Mouse (Mus musculus) spleen, adult 2 months (tissue): Measurements from ENCODE around the gene Efemp1. TPM values are rescaled to one million over a fixed set of nuclear protein-coding genes. Genes with fewer than 3 reads are reported as not detected.

Source experiments
- DNase-seq, 2 experiments: peaks; one replicate each; pipeline versions ENCODE4 v3.0.0 to v3.0.0-alpha.2; 2012 to 2021; ENCODE audit warnings: low spot score in 2 of 2, low read depth in 1 of 2
- H3K27ac ChIP-seq: fragments of 200-500 bp; 2 replicates; pipeline ENCODE4 v1.5.1; 2012; ENCODE audit warnings: low read length, inconsistent platforms; ENCODE audit not compliant: insufficient read depth
- H3K27me3 ChIP-seq: fragments of 200-500 bp; 2 replicates; pipeline ENCODE4 v1.6.1; 2012; ENCODE audit warnings: mild to moderate bottlenecking, moderate library complexity, low read length, inconsistent platforms; ENCODE audit not compliant: control insufficient read depth, insufficient read depth
- H3K36me3 ChIP-seq: fragments of 200-500 bp; 2 replicates; pipeline ENCODE4 v1.6.1; 2012; ENCODE audit warnings: mild to moderate bottlenecking, low read length, inconsistent platforms; ENCODE audit not compliant: control insufficient read depth, insufficient read depth
- H3K4me1 ChIP-seq: fragments of 200-500 bp; 2 replicates; pipeline ENCODE4 v1.6.1; 2011; ENCODE audit warnings: inconsistent platforms; ENCODE audit not compliant: control insufficient read depth, insufficient read depth, insufficient read length
- H3K4me3 ChIP-seq: fragments of 200-500 bp; 2 replicates; pipeline ENCODE4 v1.5.1; 2011; ENCODE audit warnings: mild to moderate bottlenecking, inconsistent platforms; ENCODE audit not compliant: insufficient read depth, insufficient read length; ENCODE audit errors: extremely low read depth
- CTCF ChIP-seq: fragments of 200-500 bp; IDR thresholded peaks from 2 replicates; pipeline ENCODE4 v1.5.1; 2011; ENCODE audit warnings: mild to moderate bottlenecking, inconsistent platforms; ENCODE audit not compliant: insufficient read depth, insufficient read length, insufficient replicate concordance; ENCODE audit errors: extremely low read depth
- POLR2A ChIP-seq: fragments of 200-500 bp; IDR thresholded peaks from 2 replicates; pipeline ENCODE4 v1.6.1; 2011; ENCODE audit warnings: low read depth, low read length, inconsistent platforms
- WGBS: fragments of 180-500 bp; shearing (Covaris S2); methylation state at CpG from one replicate; pipeline ENCODE4 v1.1.7; 2018; 5-methylcytosine and 5-hydroxymethylcytosine counted together
- polyA plus RNA-seq: library from polyadenylated mRNA; depleted of rRNA; stranded (reverse); fragments of >200 nt; gene quantifications from 2 replicates; pipeline ENCODE4 v1.2.3, GENCODE M21; 2012

Efemp1 gene
- polyA plus RNA-seq, 1 experiment, result 5.2 TPM

GRCm38 (mm10) chr11:28912469-28913138 lies 59.6 kb downstream of the Efemp1 start:
- H3K36me3 ChIP-seq, result no peaks in the 10 kb centered on the region
- H3K4me3 ChIP-seq, result no peak overlapping the region
- WGBS, result 83% methylated on average over 3 of the region's 3 CpGs
- H3K27me3 ChIP-seq, result no peaks in the 10 kb centered on the region
- H3K4me1 ChIP-seq, result no peaks in the 10 kb centered on the region
- no peak for DNase-seq
- no peak overlapping the region for H3K27ac ChIP-seq
- no peak for TF ChIP-seq POLR2A

GRCm38 (mm10) chr11:28934449-28934848 lies 81.4 kb downstream of the Efemp1 start:
- H3K27ac ChIP-seq, result no peak overlapping the region
- H3K4me3 ChIP-seq, result no peak overlapping the region
- TF ChIP-seq CTCF (no peak), POLR2A (no peak)
- no peak for DNase-seq
- no peaks in the 10 kb centered on the region for H3K27me3 ChIP-seq
- no peaks in the 10 kb centered on the region for H3K4me1 ChIP-seq
- H3K36me3 ChIP-seq, result no peaks in the 10 kb centered on the region

- no peak overlapping the region for H3K4me3 ChIP-seq
- TF ChIP-seq CTCF, result no peak
- TF ChIP-seq POLR2A, result no peak
- no peaks in the 10 kb centered on the region for H3K27me3 ChIP-seq
- no peak overlapping the region for H3K27ac ChIP-seq
- H3K36me3 ChIP-seq, result no peaks in the 10 kb centered on the region
- 84% methylated on average over 1 of the region's 1 CpGs for WGBS
- H3K4me1 ChIP-seq, result no peaks in the 10 kb centered on the region
- DNase-seq, result no peak
Observed at GRCm38 (mm10) chr11:28939651-28940050, 86.6 kb downstream of the Efemp1 start.

GRCm38 (mm10) chr11:28951586-28952210 lies 98.7 kb downstream of the Efemp1 start:
- H3K36me3 ChIP-seq, result no peaks in the 10 kb centered on the region
- TF ChIP-seq POLR2A (no peak), CTCF (no peak)
- no peak overlapping the region for H3K4me3 ChIP-seq
- no peak overlapping the region for H3K27ac ChIP-seq
- DNase-seq, result no peak
- no peaks in the 10 kb centered on the region for H3K4me1 ChIP-seq
- 79% methylated on average over 2 of the region's 2 CpGs for WGBS
- H3K27me3 ChIP-seq, result no peaks in the 10 kb centered on the region

GRCm38 (mm10) chr11:28954673-28955304 lies 101.8 kb downstream of the Efemp1 start:
- no peak for DNase-seq
- 66% methylated on average over 6 of the region's 6 CpGs for WGBS
- Histone ChIP-seq H3K27me3 (no peaks in the 10 kb centered on the region), H3K36me3 (no peaks in the 10 kb centered on the region), H3K27ac (no peak overlapping the region), H3K4me3 (no peak overlapping the region), H3K4me1 (no peaks in the 10 kb centered on the region)
- TF ChIP-seq POLR2A, result no peak
- TF ChIP-seq CTCF, result no peak

GRCm38 (mm10) chr11:28955305-28955701 lies 102.3 kb downstream of the Efemp1 start:
- Histone ChIP-seq H3K27ac (no peak overlapping the region), H3K4me3 (no peak overlapping the region), H3K4me1 (no peaks in the 10 kb centered on the region), H3K36me3 (no peaks in the 10 kb centered on the region), H3K27me3 (no peaks in the 10 kb centered on the region)
- no peak for DNase-seq
- TF ChIP-seq POLR2A (no peak), CTCF (no peak)

- Histone ChIP-seq H3K36me3 (no peaks in the 10 kb centered on the region), H3K4me3 (no peak overlapping the region), H3K27me3 (no peaks in the 10 kb centered on the region), H3K4me1 (no peaks in the 10 kb centered on the region), H3K27ac (no peak overlapping the region)
- TF ChIP-seq CTCF (no peak), POLR2A (no peak)
- DNase-seq, result no peak
- WGBS, result 96% methylated on average over 1 of the region's 1 CpGs
Observed at GRCm38 (mm10) chr11:28961381-28961780, 108.4 kb downstream of the Efemp1 start.
